Mouse (Mus musculus): ENCODE results near the gene Olfr1381. TPM values are rescaled to one million over a fixed set of nuclear protein-coding genes. Genes with fewer than 3 reads are reported as not detected.
A peak's percentile ranks its signal among the peaks of the same experiment; 100 is the strongest.
"Not testable (repeated sequence)": the region's sequence is repeated elsewhere in the genome, so short reads cannot be mapped to it uniquely, and the experiment has no call there.

Olfr1381 gene
- total and polyA plus RNA-seq, 3 experiments: not detected

DNA sequence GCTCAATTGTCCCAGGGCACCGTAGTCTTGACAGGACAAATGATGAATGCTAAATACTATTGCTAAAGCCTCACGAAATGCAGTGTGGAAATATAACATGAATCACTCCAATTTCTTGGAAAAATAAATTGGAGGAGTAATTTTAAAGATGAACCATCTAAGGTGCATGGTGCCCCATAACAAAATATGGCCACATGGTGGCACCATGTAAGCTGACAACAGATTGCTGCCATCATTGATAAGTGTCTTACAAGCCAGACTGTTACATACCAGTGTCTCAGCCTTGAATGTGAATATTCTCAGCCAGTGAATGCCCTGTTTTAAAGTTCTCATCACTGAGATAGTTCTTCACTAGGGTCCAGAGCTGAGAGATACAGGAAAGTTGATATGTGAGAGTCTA is 53.9 kb downstream of the Olfr1381 start:
- H3K79me2 ChIP-seq (ENCODE audit: control insufficient read depth, insufficient read depth, low read length, poor library complexity); H3K36me3 ChIP-seq (ENCODE audit: control insufficient read depth in 1 of 2, insufficient read depth in 2 of 2, low read length in 2 of 2); H3K4me3 ChIP-seq (ENCODE audit: control insufficient read depth in 1 of 2, insufficient read depth in 1 of 2, low read depth in 2 of 2, low read length in 2 of 2); H3K9ac ChIP-seq (ENCODE audit: control insufficient read depth, low read depth, low read length, poor library complexity, severe bottlenecking); H3K27ac ChIP-seq (ENCODE audit: control insufficient read depth, low read depth, low read length); H3K4me1 ChIP-seq (ENCODE audit: control insufficient read depth in 1 of 2, insufficient read depth in 2 of 2, low read length in 2 of 2); H3K9me3 ChIP-seq (replicated peaks; ENCODE audit: insufficient read depth, low read length); H3K27me3 ChIP-seq (ENCODE audit: control insufficient read depth in 1 of 2, insufficient read depth in 2 of 2, low read length in 2 of 2); DNase-seq (ENCODE audit: low read depth, low spot score): not testable (repeated sequence)
- TF ChIP-seq CTCF (IDR thresholded peaks at IDR 0.05 in 2 of 3, conservative IDR thresholded peaks at IDR 0.05 in 1 of 3; ENCODE audit: control insufficient read depth in 1 of 3, insufficient read depth in 1 of 3, low read depth in 2 of 3, low read length in 3 of 3, poor library complexity in 1 of 3, severe bottlenecking in 1 of 3) (peak in 1 of 3 experiments; percentile 41; a peak in 2 of 6 replicates), SMC3 (IDR thresholded peaks at IDR 0.05; ENCODE audit: low read depth, low read length) (peak; percentile 34; the same call in 1 of the 2 replicates), RAD21 (IDR thresholded peaks at IDR 0.05; ENCODE audit: low read depth, low read length) (peak; percentile 27)

Other genes starting within 250 kb of the Olfr1381 start
- gene Olfr10, start 238.7 kb upstream of the Olfr1381 start, total RNA-seq (2012; rRNA removed): not detected in 2 replicates
- gene Olfr10, start 238.7 kb upstream of the Olfr1381 start, polyA plus RNA-seq (2012; ENCODE audit: insufficient read depth in 1 of 2, insufficient read length in 2 of 2, low read depth in 1 of 2, low replicate concordance in 2 of 2, missing spikeins in 1 of 2): not detected
- not detected in 2 replicates for gene Olfr1391, start 220.7 kb upstream of the Olfr1381 start, total RNA-seq (2012; rRNA removed)
- gene Olfr1391, start 220.7 kb upstream of the Olfr1381 start, polyA plus RNA-seq (2012; ENCODE audit: insufficient read depth in 1 of 2, insufficient read length in 2 of 2, low read depth in 1 of 2, low replicate concordance in 2 of 2, missing spikeins in 1 of 2): not detected
- not detected in 2 replicates for gene Olfr1390, start 208.3 kb upstream of the Olfr1381 start, total RNA-seq (2012; rRNA removed)
- not detected for gene Olfr1390, start 208.3 kb upstream of the Olfr1381 start, polyA plus RNA-seq (2012; ENCODE audit: insufficient read depth in 1 of 2, insufficient read length in 2 of 2, low read depth in 1 of 2, low replicate concordance in 2 of 2, missing spikeins in 1 of 2)
- not detected in 2 replicates for gene Olfr1389, start 120.4 kb upstream of the Olfr1381 start, total RNA-seq (2012; rRNA removed)
- gene Olfr1389, start 120.4 kb upstream of the Olfr1381 start, polyA plus RNA-seq (2012; ENCODE audit: insufficient read depth in 1 of 2, insufficient read length in 2 of 2, low read depth in 1 of 2, low replicate concordance in 2 of 2, missing spikeins in 1 of 2): not detected
- gene Olfr1388, start 106.8 kb upstream of the Olfr1381 start, total RNA-seq (2012; rRNA removed): 0.10 and 0.15 TPM in 2 replicates
- 100 to 1,000 TPM in 1 of 2 experiments, not detected in 1; 974 TPM for gene Olfr1388, start 106.8 kb upstream of the Olfr1381 start, polyA plus RNA-seq (2012; ENCODE audit: insufficient read depth in 1 of 2, insufficient read length in 2 of 2, low read depth in 1 of 2, low replicate concordance in 2 of 2, missing spikeins in 1 of 2)
- not detected in 2 replicates for gene Olfr1387, start 88.1 kb upstream of the Olfr1381 start, total RNA-seq (2012; rRNA removed)
- gene Olfr1387, start 88.1 kb upstream of the Olfr1381 start, polyA plus RNA-seq (2012; ENCODE audit: insufficient read depth in 1 of 2, insufficient read length in 2 of 2, low read depth in 1 of 2, low replicate concordance in 2 of 2, missing spikeins in 1 of 2): not detected
- gene Olfr1386, start 78.4 kb upstream of the Olfr1381 start, total RNA-seq (2012; rRNA removed): not detected in 2 replicates
- gene Olfr1386, start 78.4 kb upstream of the Olfr1381 start, polyA plus RNA-seq (2012; ENCODE audit: insufficient read depth in 1 of 2, insufficient read length in 2 of 2, low read depth in 1 of 2, low replicate concordance in 2 of 2, missing spikeins in 1 of 2): not detected
- gene Olfr1385, start 54.4 kb upstream of the Olfr1381 start, total RNA-seq (2012; rRNA removed): not detected in 2 replicates
- gene Olfr1385, start 54.4 kb upstream of the Olfr1381 start, polyA plus RNA-seq (2012; ENCODE audit: insufficient read depth in 1 of 2, insufficient read length in 2 of 2, low read depth in 1 of 2, low replicate concordance in 2 of 2, missing spikeins in 1 of 2): not detected
- not detected in 2 replicates for gene Olfr1384, start 36.7 kb upstream of the Olfr1381 start, total RNA-seq (2012; rRNA removed)
- gene Olfr1384, start 36.7 kb upstream of the Olfr1381 start, polyA plus RNA-seq (2012; ENCODE audit: insufficient read depth in 1 of 2, insufficient read length in 2 of 2, low read depth in 1 of 2, low replicate concordance in 2 of 2, missing spikeins in 1 of 2): not detected
- not detected in 2 replicates for gene Olfr1383, start 23.8 kb upstream of the Olfr1381 start, total RNA-seq (2012; rRNA removed)
- gene Olfr1383, start 23.8 kb upstream of the Olfr1381 start, polyA plus RNA-seq (2012; ENCODE audit: insufficient read depth in 1 of 2, insufficient read length in 2 of 2, low read depth in 1 of 2, low replicate concordance in 2 of 2, missing spikeins in 1 of 2): not detected
- not detected in 2 replicates for gene Olfr1382, start 15.2 kb upstream of the Olfr1381 start, total RNA-seq (2012; rRNA removed)
- gene Olfr1382, start 15.2 kb upstream of the Olfr1381 start, polyA plus RNA-seq (2012; ENCODE audit: insufficient read depth in 1 of 2, insufficient read length in 2 of 2, low read depth in 1 of 2, low replicate concordance in 2 of 2, missing spikeins in 1 of 2): under 1 TPM in 1 of 2 experiments, not detected in 1; 0.03 TPM
- gene Olfr1380, start 13.4 kb downstream of the Olfr1381 start, total RNA-seq (2012; rRNA removed): not detected in 2 replicates
- not detected for gene Olfr1380, start 13.4 kb downstream of the Olfr1381 start, polyA plus RNA-seq (2012; ENCODE audit: insufficient read depth in 1 of 2, insufficient read length in 2 of 2, low read depth in 1 of 2, low replicate concordance in 2 of 2, missing spikeins in 1 of 2)
- 0.07 and 0.08 TPM in 2 replicates for gene Flt4, start 65.8 kb downstream of the Olfr1381 start, total RNA-seq (2012; rRNA removed)
- gene Flt4, start 65.8 kb downstream of the Olfr1381 start, polyA plus RNA-seq (2012; ENCODE audit: insufficient read depth in 1 of 2, insufficient read length in 2 of 2, low read depth in 1 of 2, low replicate concordance in 2 of 2, missing spikeins in 1 of 2): under 1 TPM in 1 of 2 experiments, not detected in 1; 0.13 TPM
- not detected in 2 replicates for gene Scgb3a1, start 120.2 kb downstream of the Olfr1381 start, total RNA-seq (2012; rRNA removed)
- not detected for gene Scgb3a1, start 120.2 kb downstream of the Olfr1381 start, polyA plus RNA-seq (2012; ENCODE audit: insufficient read depth in 1 of 2, insufficient read length in 2 of 2, low read depth in 1 of 2, low replicate concordance in 2 of 2, missing spikeins in 1 of 2)
- 38.9 and 45.5 TPM in 2 replicates for gene Cnot6, start 169.3 kb downstream of the Olfr1381 start, total RNA-seq (2012; rRNA removed)
- 10 to 100 TPM; 49.3 to 58.3 TPM for gene Cnot6, start 169.3 kb downstream of the Olfr1381 start, polyA plus RNA-seq (2012; ENCODE audit: insufficient read depth in 1 of 2, insufficient read length in 2 of 2, low read depth in 1 of 2, low replicate concordance in 2 of 2, missing spikeins in 1 of 2)

Data from MEL (cell line).